Mouse (Mus musculus) testis, adult 2 months (tissue): Measurements from ENCODE around the gene Mad2l1bp.

Source experiments
- CTCF ChIP-seq: fragments of 200-500 bp; IDR thresholded peaks from 2 replicates; pipeline ENCODE4 v1.5.1; 2012; ENCODE audit warnings: low read depth, mild to moderate bottlenecking, inconsistent platforms, low read length, moderate library complexity; ENCODE audit not compliant: control insufficient read depth, insufficient read depth, insufficient replicate concordance
- POLR2A ChIP-seq: fragments of 200-500 bp; IDR thresholded peaks from 2 replicates; pipeline ENCODE4 v1.6.1; 2012; ENCODE audit warnings: low read depth, mild to moderate bottlenecking, inconsistent platforms, low read length, moderate library complexity; ENCODE audit not compliant: control insufficient read depth

GRCm38 (mm10) chr17:46188829-46189228 lies 35.5 kb upstream of the Mad2l1bp start:
- no peak for TF ChIP-seq POLR2A
- TF ChIP-seq CTCF: no peak
